Mouse (Mus musculus) heart, embryonic 14.5 days (tissue): ENCODE measurements around the gene Unc5c. TPM values are rescaled to one million over a fixed set of nuclear protein-coding genes. Genes with fewer than 3 reads are reported as not detected.

ENCODE experiments used
- ATAC-seq: fragments of 200-750 bp; cut with Nextera tagmentation; 2 replicates; pipeline ENCODE4 v1.8.0; 2017; ENCODE audit warnings: low read depth, moderate TSS enrichment; ENCODE audit not compliant: insufficient number of reproducible peaks, insufficient read depth, low FRiP score
- H3K27ac ChIP-seq, 2 experiments: fragments of 200-500 bp in 1 of 2; fragments of 300-500 bp in 1 of 2; sonication (generic) in 1 of 2; replicated peaks in 1 of 2; 2 replicates each; pipeline ENCODE4 v1.5.1; 2012 to 2014; ENCODE audit warnings: low read depth in 2 of 2, low read length in 2 of 2, control low read depth in 1 of 2, mild to moderate bottlenecking in 1 of 2, mixed read lengths in 1 of 2; ENCODE audit not compliant: control insufficient read depth in 1 of 2, insufficient read depth in 1 of 2
- H3K27me3 ChIP-seq: fragments of 300-500 bp; sonication (generic); 2 replicates; pipeline ENCODE4 v1.6.1; 2014; ENCODE audit warnings: mild to moderate bottlenecking, low read length, control low read depth; ENCODE audit not compliant: control insufficient read depth, insufficient read depth
- H3K36me3 ChIP-seq: fragments of 300-500 bp; sonication (generic); 2 replicates; pipeline ENCODE4 v1.6.1; 2014; ENCODE audit warnings: mild to moderate bottlenecking, control low read depth, low read length, mixed read lengths; ENCODE audit not compliant: control insufficient read depth, insufficient read depth
- H3K4me1 ChIP-seq, 2 experiments: fragments of 200-500 bp in 1 of 2; fragments of 300-500 bp in 1 of 2; sonication (generic) in 1 of 2; 2 replicates each; pipeline ENCODE4 v1.6.1; 2012 to 2014; ENCODE audit warnings: low read length in 2 of 2, control low read depth in 1 of 2, mixed read lengths in 1 of 2; ENCODE audit not compliant: control insufficient read depth in 2 of 2, insufficient read depth in 2 of 2
- H3K4me2 ChIP-seq: fragments of 300-500 bp; sonication (generic); 2 replicates; pipeline ENCODE4 v1.6.1; 2014; ENCODE audit warnings: mild to moderate bottlenecking, low read length
- H3K4me3 ChIP-seq, 2 experiments: fragments of 200-500 bp in 1 of 2; fragments of 300-500 bp in 1 of 2; sonication (generic) in 1 of 2; 2 replicates each; pipeline ENCODE4 v1.5.1; 2012 to 2014; ENCODE audit warnings: low read length in 2 of 2, mild to moderate bottlenecking in 2 of 2, control low read depth in 1 of 2, low read depth in 1 of 2, moderate library complexity in 1 of 2; ENCODE audit not compliant: control insufficient read depth in 1 of 2, insufficient read depth in 1 of 2
- H3K9ac ChIP-seq: fragments of 300-500 bp; sonication (generic); 2 replicates; pipeline ENCODE4 v1.6.1; 2014; ENCODE audit warnings: mild to moderate bottlenecking, low read length
- H3K9me3 ChIP-seq: fragments of 300-500 bp; sonication (generic); 2 replicates; pipeline ENCODE4 v1.6.1; 2016; ENCODE audit warnings: low read length, control low read depth; ENCODE audit not compliant: control insufficient read depth
- WGBS: fragments of 180-500 bp; shearing (Covaris S2); extraction: QIAGEN DNeasy Blood & Tissue Kit; methylation state at CpG from one replicate; pipeline ENCODE4 v1.1.7; 2014; 5-methylcytosine and 5-hydroxymethylcytosine counted together
- polyA plus RNA-seq: library from polyadenylated mRNA; unstranded; fragments of >200 nt; fragmentation: Nextera tagmentation; extraction: Ambion mirVana; gene quantifications from 2 replicates; pipeline ENCODE4 v1.2.1, GENCODE M21; 2014

Unc5c gene
- polyA plus RNA-seq, 1 experiment from 2014 or later = 3.4 TPM

GRCm38 (mm10) chr3:141689113-141689512 lies 224.1 kb downstream of the Unc5c start:
- no peaks in the 10 kb centered on the region for H3K4me1 ChIP-seq
- ATAC-seq = no peak
- no peaks in the 10 kb centered on the region for H3K27me3 ChIP-seq
- H3K9me3 ChIP-seq = no peaks in the 10 kb centered on the region
- no peaks in the 10 kb centered on the region for H3K36me3 ChIP-seq
- WGBS = 64% methylated on average over 2 of the region's 2 CpGs
- no peak overlapping the region for H3K9ac ChIP-seq
- no peak overlapping the region for H3K27ac ChIP-seq
- H3K4me2 ChIP-seq = no peak overlapping the region
- no peak overlapping the region for H3K4me3 ChIP-seq

- Histone ChIP-seq H3K4me3 (no peak overlapping the region), H3K9ac (no peak overlapping the region), H3K36me3 (no peaks in the 10 kb centered on the region), H3K9me3 (no peaks in the 10 kb centered on the region), H3K27me3 (no peaks in the 10 kb centered on the region), H3K4me1 (no peaks in the 10 kb centered on the region), H3K4me2 (no peak overlapping the region), H3K27ac (no peak overlapping the region)
- 69% methylated on average over 1 of the region's 1 CpGs for WGBS
- ATAC-seq = no peak
Measured at GRCm38 (mm10) chr3:141690676-141691075, 225.7 kb downstream of the Unc5c start.

GRCm38 (mm10) chr3:141691418-141691817 lies 226.4 kb downstream of the Unc5c start:
- 60% methylated on average over 3 of the region's 3 CpGs for WGBS
- no peak overlapping the region for H3K27ac ChIP-seq

GRCm38 (mm10) chr3:141691846-141692245 lies 226.8 kb downstream of the Unc5c start:
- H3K9me3 ChIP-seq = no peaks in the 10 kb centered on the region
- 79% methylated on average over 3 of the region's 3 CpGs for WGBS
- no peaks in the 10 kb centered on the region for H3K4me1 ChIP-seq
- no peak overlapping the region for H3K27ac ChIP-seq
- no peak for ATAC-seq
- H3K36me3 ChIP-seq = no peaks in the 10 kb centered on the region
- no peak overlapping the region for H3K9ac ChIP-seq
- H3K4me3 ChIP-seq = no peak overlapping the region
- H3K4me2 ChIP-seq = no peak overlapping the region
- H3K27me3 ChIP-seq = no peaks in the 10 kb centered on the region

More at GRCm38 (mm10) chr3:141691418-141691817, 226.4 kb downstream of the Unc5c start:
- ATAC-seq = no peak
- Histone ChIP-seq H3K4me2 (no peak overlapping the region), H3K36me3 (no peaks in the 10 kb centered on the region), H3K4me3 (no peak overlapping the region), H3K9me3 (no peaks in the 10 kb centered on the region), H3K27me3 (no peaks in the 10 kb centered on the region), H3K9ac (no peak overlapping the region), H3K4me1 (no peaks in the 10 kb centered on the region)

- no peak overlapping the region for H3K27ac ChIP-seq
- H3K36me3 ChIP-seq = no peaks in the 10 kb centered on the region
- H3K4me2 ChIP-seq = no peak overlapping the region
- no peaks in the 10 kb centered on the region for H3K27me3 ChIP-seq
- no peak for ATAC-seq
- no peaks in the 10 kb centered on the region for H3K4me1 ChIP-seq
- no peak overlapping the region for H3K9ac ChIP-seq
- no peak overlapping the region for H3K4me3 ChIP-seq
- no peaks in the 10 kb centered on the region for H3K9me3 ChIP-seq
Measured at GRCm38 (mm10) chr3:141699177-141699576, 234.2 kb downstream of the Unc5c start.

GRCm38 (mm10) chr3:141701381-141701909 lies 236.4 kb downstream of the Unc5c start:
- no peaks in the 10 kb centered on the region for H3K4me1 ChIP-seq
- WGBS = 68% methylated on average over 3 of the region's 3 CpGs

GRCm38 (mm10) chr3:141711601-141712000 lies 246.6 kb downstream of the Unc5c start:
- H3K9ac ChIP-seq = no peak overlapping the region

More at GRCm38 (mm10) chr3:141701381-141701909, 236.4 kb downstream of the Unc5c start:
- Histone ChIP-seq H3K9ac (no peak overlapping the region), H3K9me3 (no peaks in the 10 kb centered on the region), H3K4me3 (no peak overlapping the region), H3K27me3 (no peaks in the 10 kb centered on the region), H3K36me3 (no peaks in the 10 kb centered on the region), H3K27ac (no peak overlapping the region), H3K4me2 (no peak overlapping the region)
- ATAC-seq = no peak

GRCm38 (mm10) chr3:141716371-141716770 lies 251.4 kb downstream of the Unc5c start:
- Histone ChIP-seq H3K9ac (no peak overlapping the region), H3K4me2 (no peak overlapping the region), H3K27ac (no peak overlapping the region), H3K27me3 (no peaks in the 10 kb centered on the region), H3K4me3 (no peak overlapping the region), H3K4me1 (no peaks in the 10 kb centered on the region), H3K36me3 (no peaks in the 10 kb centered on the region), H3K9me3 (no peaks in the 10 kb centered on the region)
- ATAC-seq = no peak
- 58% methylated on average over 4 of the region's 4 CpGs for WGBS

More at GRCm38 (mm10) chr3:141711601-141712000, 246.6 kb downstream of the Unc5c start:
- Histone ChIP-seq H3K4me2 (no peak overlapping the region), H3K4me3 (no peak overlapping the region), H3K9me3 (no peaks in the 10 kb centered on the region), H3K27ac (no peak overlapping the region), H3K36me3 (no peaks in the 10 kb centered on the region), H3K27me3 (no peaks in the 10 kb centered on the region), H3K4me1 (no peaks in the 10 kb centered on the region)
- WGBS = 80% methylated on average over 4 of the region's 4 CpGs
- no peak for ATAC-seq
